Mouse (Mus musculus) spleen, adult 2 months (tissue): ENCODE data around the gene Cirbp. TPM values are rescaled to one million over a fixed set of nuclear protein-coding genes. Genes with fewer than 3 reads are reported as not detected.

ENCODE experiments used
- DNase-seq, 2 experiments: peaks; one replicate each; pipeline versions ENCODE4 v3.0.0 to v3.0.0-alpha.2; 2012 to 2021; ENCODE audit warnings: low spot score in 2 of 2, low read depth in 1 of 2
- H3K27ac ChIP-seq: fragments of 200-500 bp; 2 replicates; pipeline ENCODE4 v1.5.1; 2012; ENCODE audit warnings: low read length, inconsistent platforms; ENCODE audit not compliant: insufficient read depth
- H3K27me3 ChIP-seq: fragments of 200-500 bp; 2 replicates; pipeline ENCODE4 v1.6.1; 2012; ENCODE audit warnings: mild to moderate bottlenecking, moderate library complexity, low read length, inconsistent platforms; ENCODE audit not compliant: control insufficient read depth, insufficient read depth
- H3K36me3 ChIP-seq: fragments of 200-500 bp; 2 replicates; pipeline ENCODE4 v1.6.1; 2012; ENCODE audit warnings: mild to moderate bottlenecking, low read length, inconsistent platforms; ENCODE audit not compliant: control insufficient read depth, insufficient read depth
- H3K4me1 ChIP-seq: fragments of 200-500 bp; 2 replicates; pipeline ENCODE4 v1.6.1; 2011; ENCODE audit warnings: inconsistent platforms; ENCODE audit not compliant: control insufficient read depth, insufficient read depth, insufficient read length
- H3K4me3 ChIP-seq: fragments of 200-500 bp; 2 replicates; pipeline ENCODE4 v1.5.1; 2011; ENCODE audit warnings: mild to moderate bottlenecking, inconsistent platforms; ENCODE audit not compliant: insufficient read depth, insufficient read length; ENCODE audit errors: extremely low read depth
- CTCF ChIP-seq: fragments of 200-500 bp; IDR thresholded peaks from 2 replicates; pipeline ENCODE4 v1.5.1; 2011; ENCODE audit warnings: mild to moderate bottlenecking, inconsistent platforms; ENCODE audit not compliant: insufficient read depth, insufficient read length, insufficient replicate concordance; ENCODE audit errors: extremely low read depth
- POLR2A ChIP-seq: fragments of 200-500 bp; IDR thresholded peaks from 2 replicates; pipeline ENCODE4 v1.6.1; 2011; ENCODE audit warnings: low read depth, low read length, inconsistent platforms
- WGBS: fragments of 180-500 bp; shearing (Covaris S2); methylation state at CpG from one replicate; pipeline ENCODE4 v1.1.7; 2018; 5-methylcytosine and 5-hydroxymethylcytosine counted together
- polyA plus RNA-seq: library from polyadenylated mRNA; depleted of rRNA; stranded (reverse); fragments of >200 nt; gene quantifications from 2 replicates; pipeline ENCODE4 v1.2.3, GENCODE M21; 2012

The Cirbp gene
- polyA plus RNA-seq, 1 experiment, result 144 TPM

DNA sequence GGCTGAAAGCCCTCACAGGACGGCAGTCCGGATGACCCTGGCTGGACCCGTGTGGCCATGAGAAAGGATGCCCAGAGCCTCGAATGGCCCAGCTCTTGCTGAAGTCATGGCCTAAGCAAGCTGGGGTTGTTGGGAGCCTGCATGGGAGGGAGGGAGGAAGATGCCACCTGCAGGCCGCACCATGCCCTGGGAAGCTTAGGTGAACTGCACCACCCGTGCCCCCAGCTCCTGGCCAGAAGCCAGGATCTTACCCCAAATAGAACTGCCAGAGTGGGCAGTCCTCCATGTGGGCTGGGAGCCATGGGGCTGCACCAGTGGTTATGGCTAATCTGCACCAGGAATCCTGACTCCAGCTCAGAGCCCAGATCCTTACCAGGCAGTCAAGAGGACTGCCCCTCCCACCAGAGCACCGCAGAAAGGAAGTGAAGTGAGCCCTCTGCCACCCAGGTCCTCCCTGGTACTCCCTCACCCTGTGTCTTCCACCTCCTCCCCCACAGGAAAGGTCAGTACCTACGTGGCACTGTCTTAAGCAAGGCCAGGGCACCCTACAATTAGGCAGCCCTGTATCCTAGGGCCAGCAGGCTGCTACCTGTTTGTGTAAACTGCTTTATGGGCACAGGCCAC, 32.4 kb upstream of the Cirbp start:
- Histone ChIP-seq H3K4me3 (no peak overlapping the region), H3K27ac (peak overlapping the region; percentile 35), H3K4me1 (peaks cover 7% of the 10 kb centered on the region; the same call in 1 of the 2 replicates), H3K36me3 (peaks cover 26% of the 10 kb centered on the region), H3K27me3 (peaks cover 3% of the 10 kb centered on the region; the same call in 1 of the 2 replicates)
- TF ChIP-seq POLR2A (no peak), CTCF (no peak)
- WGBS, result 50% methylated on average over 8 of the region's 8 CpGs
- DNase-seq, result no peak

DNA sequence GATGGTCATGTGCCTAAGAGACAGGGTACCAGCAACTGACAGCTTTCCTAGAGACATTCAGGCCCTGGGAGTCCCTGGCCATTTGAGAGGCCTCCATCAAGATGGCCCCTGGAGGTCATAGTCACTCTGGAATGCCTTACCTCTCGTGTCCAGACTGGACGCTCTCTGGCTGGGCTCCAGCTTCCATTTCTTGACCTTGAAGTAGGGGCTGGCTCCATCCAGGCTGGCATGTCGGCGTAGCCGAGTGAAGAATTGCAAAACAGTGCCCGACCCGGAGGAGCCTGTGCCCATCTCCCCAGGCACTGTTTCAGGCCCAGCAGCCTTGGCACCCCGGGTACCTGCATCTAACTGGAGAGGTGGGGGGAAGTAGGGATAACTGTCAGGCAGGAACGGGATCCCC, 31.4 kb upstream of the Cirbp start:
- Histone ChIP-seq H3K4me3 (no peak overlapping the region), H3K36me3 (peaks cover 17% of the 10 kb centered on the region), H3K4me1 (peaks cover 16% of the 10 kb centered on the region), H3K27ac (no peak overlapping the region), H3K27me3 (peaks cover 10% of the 10 kb centered on the region; the same call in 1 of the 2 replicates)
- WGBS, result 88% methylated on average over 9 of the region's 9 CpGs
- TF ChIP-seq CTCF (no peak), POLR2A (no peak)
- no peak for DNase-seq

DNA sequence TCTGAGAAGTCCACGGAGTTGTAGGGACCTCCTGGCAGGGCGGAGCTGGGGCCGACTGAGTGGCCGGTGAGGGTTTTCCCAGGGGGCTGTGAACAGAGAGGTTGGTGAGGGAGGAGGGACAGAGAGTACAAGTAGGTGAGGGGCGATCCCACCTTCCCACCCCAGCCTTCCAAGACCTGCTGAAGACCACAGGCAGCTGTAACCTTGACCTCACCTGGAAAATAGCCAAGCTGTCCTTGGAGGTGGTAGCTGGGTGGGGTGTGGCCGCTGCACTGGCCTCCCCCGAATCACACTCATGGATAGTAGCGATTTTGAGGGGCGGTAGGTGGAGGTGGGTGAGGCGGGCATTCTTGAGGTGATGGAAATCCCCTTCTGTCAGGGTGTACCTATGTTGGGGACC, 30.6 kb upstream of the Cirbp start:
- TF ChIP-seq POLR2A (no peak), CTCF (no peak)
- Histone ChIP-seq H3K4me1 (peaks cover 18% of the 10 kb centered on the region), H3K4me3 (no peak overlapping the region), H3K36me3 (peaks cover 12% of the 10 kb centered on the region), H3K27ac (no peak overlapping the region), H3K27me3 (peaks cover 10% of the 10 kb centered on the region; the same call in 1 of the 2 replicates)
- no peak for DNase-seq
- WGBS, result 94% methylated on average over 10 of the region's 10 CpGs

DNA sequence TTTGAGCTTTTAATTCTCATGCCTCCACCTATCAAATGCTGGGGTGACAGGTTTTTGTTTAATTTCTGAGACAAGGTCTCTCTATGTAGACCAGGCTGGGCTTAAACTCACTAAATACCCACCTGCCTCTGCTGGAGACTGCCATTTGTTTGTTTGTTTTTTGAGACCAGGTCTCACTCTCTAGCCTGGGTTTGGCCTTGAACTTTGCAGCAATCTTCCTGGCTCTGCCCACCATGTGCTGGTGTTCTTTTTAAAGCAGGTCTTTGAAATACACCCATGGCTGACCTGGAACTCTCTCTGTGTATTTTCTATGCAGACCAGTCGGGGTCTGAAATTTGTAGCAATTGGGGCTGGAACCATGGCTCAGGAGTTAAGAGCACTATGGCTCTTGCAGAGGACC, 30.1 kb upstream of the Cirbp start:
- no peak for TF ChIP-seq POLR2A
- 97% methylated on average over 1 of the region's 1 CpGs for WGBS
- H3K27ac ChIP-seq, result no peak overlapping the region
- peaks cover 10% of the 10 kb centered on the region; the same call in 1 of the 2 replicates for H3K27me3 ChIP-seq
- no peak for DNase-seq
- H3K36me3 ChIP-seq, result peaks cover 7% of the 10 kb centered on the region
- H3K4me3 ChIP-seq, result no peak overlapping the region
- peaks cover 18% of the 10 kb centered on the region for H3K4me1 ChIP-seq

DNA sequence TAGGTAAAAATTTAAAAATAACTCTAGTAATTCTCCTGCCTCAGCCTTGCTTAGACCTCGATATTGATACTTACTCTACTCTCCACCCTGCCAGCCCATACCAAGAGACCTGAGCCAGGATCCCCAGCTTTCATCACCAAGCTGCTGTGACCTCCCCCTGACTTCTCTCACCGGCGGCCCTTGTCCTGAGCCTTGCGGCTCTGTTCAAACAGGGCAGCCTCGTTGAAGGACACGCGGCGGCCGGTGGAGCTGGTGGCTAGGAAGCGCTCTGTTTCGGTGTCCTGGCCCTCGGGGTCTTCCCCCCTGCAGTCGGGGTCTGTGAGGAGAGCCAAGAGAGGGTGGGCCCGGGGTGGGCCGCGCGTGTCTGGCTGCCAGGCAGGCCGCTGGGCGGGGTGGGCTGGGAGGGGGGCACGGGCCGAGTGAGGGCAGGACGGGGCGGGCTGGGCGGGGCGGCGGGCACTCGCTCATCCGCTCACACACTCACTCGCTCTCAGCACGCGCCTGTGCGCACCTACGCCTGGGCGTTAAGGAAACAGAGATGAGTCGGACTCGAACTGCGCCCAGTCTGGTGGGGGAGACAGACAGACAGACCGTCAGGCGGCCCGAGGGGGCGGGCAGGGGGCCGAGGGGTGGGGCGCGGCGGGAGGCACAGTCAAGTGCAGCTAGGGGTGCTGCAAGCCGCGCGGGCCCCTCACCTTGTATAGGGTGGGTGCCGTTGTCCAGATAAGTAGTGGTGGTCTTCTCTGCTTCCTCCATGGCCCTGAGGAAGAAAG, 29.4 kb upstream of the Cirbp start:
- Histone ChIP-seq H3K4me3 (no peak overlapping the region), H3K4me1 (peaks cover 22% of the 10 kb centered on the region), H3K36me3 (peaks cover under 1% of the 10 kb centered on the region), H3K27me3 (peaks cover 10% of the 10 kb centered on the region; the same call in 1 of the 2 replicates), H3K27ac (no peak overlapping the region)
- TF ChIP-seq POLR2A (no peak), CTCF (no peak)
- WGBS, result 78% methylated on average over 49 of the region's 49 CpGs
- no peak for DNase-seq

DNA sequence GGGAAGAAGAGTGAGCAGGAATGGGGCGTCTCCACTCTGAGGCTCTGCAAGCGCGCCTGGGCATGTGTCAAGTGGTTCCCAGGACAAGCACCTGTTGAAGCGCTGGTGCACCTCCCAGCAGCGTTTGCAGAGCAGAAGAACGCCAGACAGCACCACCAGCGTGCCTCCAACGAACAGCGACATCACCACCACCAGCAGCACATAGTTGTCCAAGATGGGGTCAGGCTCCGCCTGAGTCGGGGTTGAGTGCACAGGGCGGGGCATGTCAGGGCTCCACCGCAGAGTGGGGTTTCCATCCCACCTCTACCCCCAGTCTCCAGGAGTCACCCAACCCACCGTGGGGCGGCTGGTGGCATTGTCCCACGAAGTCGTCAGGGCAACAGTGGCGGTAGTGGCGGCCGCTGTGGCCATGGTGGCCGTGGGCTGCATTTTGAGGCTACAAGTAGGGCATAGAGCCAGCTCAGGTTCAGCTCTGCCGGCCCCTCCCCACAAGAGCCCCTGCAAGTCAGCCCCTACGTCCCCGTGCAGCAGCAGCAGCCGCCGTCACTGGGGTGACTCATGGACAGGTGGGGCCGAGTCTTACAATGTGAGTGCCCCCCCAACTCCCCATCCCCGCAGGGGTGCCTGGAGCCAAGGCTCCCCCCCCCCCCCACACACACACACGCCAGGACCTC, 28.7 kb upstream of the Cirbp start:
- WGBS, result 19% methylated on average over 29 of the region's 29 CpGs
- Histone ChIP-seq H3K36me3 (no peaks in the 10 kb centered on the region), H3K4me1 (peaks cover 22% of the 10 kb centered on the region), H3K4me3 (peak overlapping the region; percentile 29; the same call in 1 of the 2 replicates), H3K27me3 (peaks cover 10% of the 10 kb centered on the region; the same call in 1 of the 2 replicates), H3K27ac (no peak overlapping the region)
- DNase-seq, result no peak
- TF ChIP-seq POLR2A (no peak), CTCF (no peak)
